Mouse (Mus musculus) heart, postnatal 0 days (tissue): ENCODE results near the gene Pip5k1b. TPM values are rescaled to one million over a fixed set of nuclear protein-coding genes. Genes with fewer than 3 reads are reported as not detected.

Experiments used
- ATAC-seq: fragments of 200-750 bp; cut with Nextera tagmentation; 2 replicates; pipeline ENCODE4 v1.8.0; 2017; ENCODE audit warnings: low read depth, moderate number of reproducible peaks, moderate library complexity; ENCODE audit not compliant: insufficient read depth
- DNase-seq: peaks from one replicate; pipeline ENCODE4 v3.0.0-alpha.2; 2016; ENCODE audit warnings: low spot score
- H3K27ac ChIP-seq: fragments of 300-500 bp; sonication (generic); 2 replicates; pipeline ENCODE4 v1.5.1; 2014; ENCODE audit warnings: low read depth, mild to moderate bottlenecking
- H3K27me3 ChIP-seq: fragments of 300-500 bp; sonication (generic); 2 replicates; pipeline ENCODE4 v1.6.1; 2014; ENCODE audit warnings: low read length, mixed read lengths; ENCODE audit not compliant: control insufficient read depth, insufficient read depth
- H3K36me3 ChIP-seq: fragments of 300-500 bp; sonication (generic); replicated peaks from 2 replicates; pipeline ENCODE4 v1.6.1; 2014; ENCODE audit warnings: low read length, mixed read lengths; ENCODE audit not compliant: control insufficient read depth, insufficient read depth
- H3K4me1 ChIP-seq: fragments of 300-500 bp; sonication (generic); 2 replicates; pipeline ENCODE4 v1.6.1; 2014; ENCODE audit warnings: antibody characterized with exemption; ENCODE audit not compliant: control insufficient read depth, insufficient read depth
- H3K4me2 ChIP-seq: fragments of 300-500 bp; sonication (generic); 2 replicates; pipeline ENCODE4 v1.6.1; 2014; ENCODE audit warnings: low read depth, mild to moderate bottlenecking, low read length, moderate library complexity
- H3K4me3 ChIP-seq: fragments of 300-500 bp; sonication (generic); 2 replicates; pipeline ENCODE4 v1.5.1; 2014; ENCODE audit warnings: low read depth, low read length
- H3K9ac ChIP-seq: fragments of 300-500 bp; sonication (generic); replicated peaks from 2 replicates; pipeline ENCODE4 v1.6.1; 2014; ENCODE audit warnings: low read depth, low read length, mixed read lengths
- H3K9me3 ChIP-seq: fragments of 300-500 bp; sonication (generic); replicated peaks from 2 replicates; pipeline ENCODE4 v1.6.1; 2016; ENCODE audit warnings: low read length; ENCODE audit not compliant: control insufficient read depth
- CTCF ChIP-seq: IDR thresholded peaks from 2 replicates; pipeline ENCODE4 v1.5.1; 2016; ENCODE audit warnings: antibody characterized with exemption, control low read depth, low read depth
- EP300 ChIP-seq: IDR thresholded peaks from 2 replicates; pipeline ENCODE4 v1.6.1; 2016; ENCODE audit warnings: antibody characterized with exemption, low read depth
- WGBS: fragments of 180-500 bp; shearing (Covaris S2); extraction: QIAGEN DNeasy Blood & Tissue Kit; methylation state at CpG from one replicate; pipeline ENCODE4 v1.1.7; 2014; 5-methylcytosine and 5-hydroxymethylcytosine counted together
- polyA plus RNA-seq: library from polyadenylated mRNA; unstranded; fragments of >200 nt; fragmentation: Nextera tagmentation; extraction: Ambion mirVana; gene quantifications from 2 replicates; pipeline ENCODE4 v1.2.1, GENCODE M21; 2015
- total RNA-seq: library from RNA; depleted of rRNA; stranded (reverse); fragments of >200 nt; gene quantifications from 2 replicates; pipeline ENCODE4 v1.2.3, GENCODE M21; 2014; ENCODE audit warnings: low replicate concordance

Pip5k1b gene
- total and polyA plus RNA-seq, 2 experiments from 2014 or later = 14.0 to 19.2 TPM

DNA sequence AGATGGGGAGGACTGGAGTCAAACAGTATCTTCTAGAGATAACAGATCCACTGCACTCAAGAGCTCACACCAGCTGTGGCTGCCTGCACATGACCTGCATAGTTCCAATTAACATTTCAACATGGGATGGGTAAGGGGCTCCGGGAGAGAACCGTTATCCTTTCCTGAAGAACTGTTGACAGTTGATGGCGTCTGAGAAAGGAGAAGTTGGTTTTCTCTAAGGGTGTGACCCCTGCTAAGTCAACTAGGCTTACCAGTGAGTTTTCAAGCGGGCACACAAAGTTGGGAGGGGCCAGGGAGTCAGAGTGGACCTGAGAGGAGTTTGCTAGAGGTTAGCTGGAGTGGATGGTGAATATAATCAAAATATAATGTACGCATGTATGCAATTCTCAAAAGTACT is 65.4 kb downstream of the Pip5k1b start:
- Histone ChIP-seq H3K36me3 (no peaks in the 10 kb centered on the region), H3K4me2 (no peak overlapping the region), H3K4me1 (peaks cover 22% of the 10 kb centered on the region), H3K4me3 (no peak overlapping the region), H3K9ac (no peak overlapping the region), H3K27ac (no peak overlapping the region), H3K9me3 (no peaks in the 10 kb centered on the region), H3K27me3 (no peaks in the 10 kb centered on the region)
- no peak for ATAC-seq
- 35% methylated on average over 5 of the region's 5 CpGs for WGBS
- TF ChIP-seq EP300 = no peak
- no peak for TF ChIP-seq CTCF
- DNase-seq = no peak

DNA sequence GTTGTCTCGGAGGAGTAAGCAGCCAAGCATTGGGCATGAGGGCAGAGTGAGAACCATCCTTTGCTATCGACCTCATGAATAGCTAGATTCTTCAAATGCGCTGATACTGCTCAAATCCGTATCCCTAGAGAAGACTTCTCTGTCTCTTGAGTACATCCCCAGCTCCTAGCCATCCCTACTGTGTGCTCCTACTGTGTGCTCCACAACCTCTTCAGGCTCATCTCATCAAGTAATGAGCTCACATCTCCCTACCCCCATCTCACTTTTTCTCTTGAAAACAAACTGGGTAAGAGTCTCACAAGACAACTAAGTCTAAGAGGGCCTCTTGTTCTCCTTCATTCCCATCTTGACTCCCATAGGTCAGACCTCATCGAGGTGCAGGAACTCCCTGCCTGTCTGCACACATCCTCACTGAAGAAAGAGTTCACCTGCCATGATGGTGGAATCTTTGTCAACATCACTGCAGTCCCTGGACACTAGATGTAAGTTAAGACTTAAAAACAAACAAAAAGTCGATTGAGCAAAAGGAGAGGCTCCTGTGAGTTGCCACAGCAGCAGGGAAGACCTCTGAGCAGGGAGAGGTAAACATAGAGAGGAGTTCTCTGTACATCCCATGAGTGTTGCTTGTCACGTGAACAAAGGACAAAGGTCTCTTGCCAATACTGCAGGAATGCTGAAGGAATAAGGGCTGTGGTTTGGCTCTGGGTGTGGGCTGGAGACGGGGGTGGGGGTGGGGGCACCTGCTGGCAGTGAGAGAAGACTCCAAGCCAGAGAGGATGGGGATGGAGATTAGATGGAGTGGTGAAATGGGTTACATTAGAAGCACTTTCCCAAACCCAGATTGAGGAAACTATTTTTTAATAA is 69.0 kb downstream of the Pip5k1b start:
- TF ChIP-seq CTCF (no peak), EP300 (no peak)
- no peak overlapping the region for H3K4me2 ChIP-seq
- no peak for DNase-seq
- WGBS = 76% methylated on average over 8 of the region's 8 CpGs
- no peaks in the 10 kb centered on the region for H3K9me3 ChIP-seq
- H3K4me1 ChIP-seq = peaks cover 22% of the 10 kb centered on the region
- ATAC-seq = no peak
- no peaks in the 10 kb centered on the region for H3K27me3 ChIP-seq
- H3K27ac ChIP-seq = no peak overlapping the region
- no peak overlapping the region for H3K9ac ChIP-seq
- no peak overlapping the region for H3K4me3 ChIP-seq
- H3K36me3 ChIP-seq = no peaks in the 10 kb centered on the region

DNA sequence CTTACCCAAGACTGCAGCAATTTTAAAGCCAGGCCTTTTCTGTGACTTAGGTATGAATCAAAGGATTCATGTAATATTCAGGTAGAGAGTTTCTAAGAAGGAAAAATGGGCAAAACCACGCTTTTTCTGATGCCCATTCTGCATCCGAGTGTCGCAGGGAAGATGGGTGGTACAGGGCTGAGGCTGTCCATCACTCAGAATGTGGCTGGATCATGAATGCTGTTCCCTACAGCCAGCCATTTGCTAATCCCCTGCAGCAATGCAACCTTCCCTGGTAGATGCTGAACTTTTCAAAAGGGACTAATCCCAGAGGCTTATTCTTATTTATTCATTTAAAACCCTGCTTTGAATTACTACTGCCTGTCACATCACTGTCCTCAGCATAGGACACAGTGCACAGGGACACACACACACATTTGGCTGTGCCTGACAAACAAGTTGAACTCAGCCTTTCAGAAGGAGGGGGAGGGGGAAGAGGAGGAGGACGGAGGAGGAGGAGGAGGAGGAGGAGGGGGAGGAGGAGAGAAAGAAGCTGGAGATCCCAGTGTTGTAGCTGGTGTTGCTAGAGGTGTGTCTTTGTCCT is 71.0 kb downstream of the Pip5k1b start:
- 70% methylated on average over 4 of the region's 4 CpGs for WGBS
- TF ChIP-seq CTCF (no peak), EP300 (no peak)

GRCm38 (mm10) chr19:24480916-24481315 is 74.8 kb downstream of the Pip5k1b start:
- H3K27me3 ChIP-seq = no peaks in the 10 kb centered on the region
- no peak overlapping the region for H3K9ac ChIP-seq
- TF ChIP-seq EP300 (no peak), CTCF (no peak)
- WGBS = 57% methylated on average over 2 of the region's 2 CpGs
- H3K4me1 ChIP-seq = peaks cover 8% of the 10 kb centered on the region
- H3K9me3 ChIP-seq = no peaks in the 10 kb centered on the region
- no peak overlapping the region for H3K4me2 ChIP-seq
- H3K36me3 ChIP-seq = no peaks in the 10 kb centered on the region
- no peak overlapping the region for H3K4me3 ChIP-seq
- DNase-seq (no peak), ATAC-seq (no peak)
- H3K27ac ChIP-seq = no peak overlapping the region

More for the DNA sequence above, 71.0 kb downstream of the Pip5k1b start:
- no peak overlapping the region for H3K9ac ChIP-seq
- H3K36me3 ChIP-seq = no peaks in the 10 kb centered on the region
- DNase-seq (no peak), ATAC-seq (no peak)
- H3K9me3 ChIP-seq = no peaks in the 10 kb centered on the region
- no peak overlapping the region for H3K4me3 ChIP-seq
- peaks cover 14% of the 10 kb centered on the region; the same call in 1 of the 2 replicates for H3K4me1 ChIP-seq
- H3K27me3 ChIP-seq = no peaks in the 10 kb centered on the region
- H3K4me2 ChIP-seq = no peak overlapping the region
- no peak overlapping the region for H3K27ac ChIP-seq

GRCm38 (mm10) chr19:24476929-24477882 is 78.5 kb downstream of the Pip5k1b start, which contains the start of gene Fam122a:
Fam122a (minus strand) TSS chr19:24477356.
- under 1% methylated on average over 81 of the region's 92 CpGs for WGBS
- no peaks in the 10 kb centered on the region for H3K36me3 ChIP-seq
- peak; percentile 89 for DNase-seq

More at GRCm38 (mm10) chr19:24476929-24477882, 78.5 kb downstream of the Pip5k1b start, which contains the start of gene Fam122a:
- peak within 1 kb of the TSS; percentile 92 for H3K9ac ChIP-seq
- TF ChIP-seq CTCF = no peak
- TF ChIP-seq EP300 = no peak
- peak within 1 kb of the TSS; percentile 92 for H3K4me3 ChIP-seq
- peak within 1 kb of the TSS; percentile 96 for H3K27ac ChIP-seq
- H3K27me3 ChIP-seq = no peaks in the 10 kb centered on the region
- peak; percentile 96 for ATAC-seq
- H3K9me3 ChIP-seq = no peaks in the 10 kb centered on the region
- H3K4me2 ChIP-seq = peak within 1 kb of the TSS; percentile 96
- peaks cover 16% of the 10 kb centered on the region for H3K4me1 ChIP-seq
